Mouse (Mus musculus) myocyte (in vitro differentiated cells): ENCODE measurements around the gene Tspyl2.

Source experiments
- MAX ChIP-seq: IDR thresholded peaks from one replicate; pipeline ENCODE4 v1.6.1; 2011; ENCODE audit warnings: low read depth, mild to moderate bottlenecking, control low read depth
- MYOD1 ChIP-seq, 3 experiments: IDR thresholded peaks; one replicate each; pipeline ENCODE4 v1.6.1; 2011; ENCODE audit warnings: control low read depth in 2 of 3, low read depth in 2 of 3, mild to moderate bottlenecking in 2 of 3, moderate library complexity in 1 of 3; ENCODE audit not compliant: insufficient read length in 2 of 3, control insufficient read depth in 1 of 3
- MYOG ChIP-seq, 3 experiments: IDR thresholded peaks; one replicate each; pipeline ENCODE4 v1.6.1; 2011; ENCODE audit warnings: control low read depth in 2 of 3, low read depth in 2 of 3, mild to moderate bottlenecking in 2 of 3; ENCODE audit not compliant: insufficient read length in 2 of 3, control insufficient read depth in 1 of 3, insufficient read depth in 1 of 3
- POLR2A ChIP-seq: IDR thresholded peaks from one replicate; pipeline ENCODE4 v1.6.1; 2011; ENCODE audit warnings: low read depth, mild to moderate bottlenecking, control low read depth, moderate library complexity; ENCODE audit not compliant: insufficient read length
- REST ChIP-seq: IDR thresholded peaks from one replicate; pipeline ENCODE4 v1.6.1; 2011; ENCODE audit warnings: mild to moderate bottlenecking, control low read depth, moderate library complexity; ENCODE audit not compliant: insufficient read depth, insufficient read length
- TCF12 ChIP-seq: IDR thresholded peaks from one replicate; pipeline ENCODE4 v1.6.1; 2011; ENCODE audit warnings: mild to moderate bottlenecking, control low read depth; ENCODE audit not compliant: poor library complexity, insufficient read depth, severe bottlenecking

GRCm38 (mm10) chrX:152342358-152342901 is at the start of gene Tspyl2:
- TF ChIP-seq POLR2A (peak; percentile 99), MYOG (IDR thresholded peaks at IDR 0.05; ENCODE audit: control insufficient read depth in 1 of 3, insufficient read depth in 1 of 3, insufficient read length in 2 of 3, low read depth in 2 of 3) (no peak), MYOD1 (IDR thresholded peaks at IDR 0.05; ENCODE audit: control insufficient read depth in 1 of 3, insufficient read length in 2 of 3, low read depth in 2 of 3) (no peak), REST (peak; percentile 50), MAX (no peak), TCF12 (no peak)
